Mouse (Mus musculus) left cerebral cortex, postnatal 36 days (tissue): ENCODE measurements at regions not wholly inside any gene's neighbourhood (a gene's known extent, or its start where the extent isn't known, plus 50 kb on each side); places are given as distances from the start of the nearest gene placed in this dataset.

Experiments
- DNase-seq, 2 experiments: peaks; one replicate each; pipeline ENCODE4 v3.0.0; 2021 to 2022; ENCODE audit warnings: low spot score in 2 of 2, mixed read lengths in 1 of 2
- intact Hi-C: fragments of 180-260 bp; cut with DNase I; formaldehyde crosslinking; loops from one replicate; pipeline ENCODE4 v1.15.1; 2025

DNA sequence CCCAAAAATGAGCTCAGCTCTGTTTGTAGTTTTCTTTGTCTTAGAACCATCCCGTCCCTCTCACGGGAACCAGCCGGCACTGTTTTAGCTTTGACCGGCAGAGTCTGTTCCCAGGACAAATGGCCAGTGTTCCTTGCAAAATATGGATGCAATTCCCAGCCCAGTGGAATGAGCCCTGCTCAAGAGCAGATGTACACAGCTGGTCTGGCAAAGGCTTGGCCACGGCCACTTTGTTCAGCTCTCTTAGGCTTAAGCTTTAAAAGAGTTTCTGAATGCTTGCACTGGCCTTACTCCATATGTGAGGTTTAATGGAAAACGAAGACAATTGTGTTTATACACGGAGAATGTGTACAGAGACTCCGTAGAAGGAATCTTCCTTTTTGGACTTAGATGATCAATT, 162.2 kb downstream of the Ankrd50 start:
- no peak for DNase-seq
- intact Hi-C loops, result no loop called here

GRCm38 (mm10) chr3:38321620-38322019, 163.0 kb downstream of the Ankrd50 start:
- no peak for DNase-seq
- intact Hi-C loops, result no loop called here

DNA sequence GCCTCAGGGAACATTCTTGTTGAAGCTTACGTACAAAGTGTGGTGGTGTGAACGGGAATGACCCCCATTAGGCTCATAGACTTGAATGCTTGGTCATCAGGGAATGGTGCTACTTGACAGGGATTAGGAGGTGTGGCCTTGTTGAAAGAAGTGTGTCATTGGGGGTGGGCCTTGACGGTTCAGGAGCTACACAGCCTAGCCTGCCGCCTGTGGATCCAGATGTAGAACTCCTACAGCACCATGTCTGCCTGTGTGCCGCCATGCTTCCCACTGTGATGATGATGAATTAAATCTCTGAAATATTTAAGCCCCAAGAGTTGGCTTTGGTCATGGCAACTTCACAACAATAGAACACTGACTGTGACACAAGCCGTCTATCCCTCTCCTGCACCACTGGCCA, 163.6 kb downstream of the Ankrd50 start:
- intact Hi-C loops, result no loop called here
- no peak for DNase-seq

DNA sequence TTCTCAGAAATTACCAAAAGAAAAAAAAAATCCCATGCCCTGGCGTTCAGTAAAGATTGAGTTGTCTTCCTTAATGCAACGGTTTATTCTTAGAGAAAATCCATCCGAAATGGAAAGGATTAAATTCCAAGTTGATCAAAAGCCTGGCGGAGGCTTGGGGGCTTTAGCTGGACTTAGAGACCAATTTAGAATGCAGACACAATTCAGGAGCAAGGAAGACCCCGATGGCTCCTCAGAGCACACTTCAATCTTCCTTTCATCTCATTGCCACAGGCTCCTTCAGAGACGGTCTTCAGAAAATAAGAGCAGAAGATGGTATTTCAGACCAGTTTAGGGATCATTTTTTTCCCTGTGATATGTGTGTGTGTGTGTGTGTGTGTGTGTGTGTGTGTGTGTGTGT, 171.8 kb downstream of the Ankrd50 start:
- intact Hi-C loops, result no loop called here
- DNase-seq, result no peak

DNA sequence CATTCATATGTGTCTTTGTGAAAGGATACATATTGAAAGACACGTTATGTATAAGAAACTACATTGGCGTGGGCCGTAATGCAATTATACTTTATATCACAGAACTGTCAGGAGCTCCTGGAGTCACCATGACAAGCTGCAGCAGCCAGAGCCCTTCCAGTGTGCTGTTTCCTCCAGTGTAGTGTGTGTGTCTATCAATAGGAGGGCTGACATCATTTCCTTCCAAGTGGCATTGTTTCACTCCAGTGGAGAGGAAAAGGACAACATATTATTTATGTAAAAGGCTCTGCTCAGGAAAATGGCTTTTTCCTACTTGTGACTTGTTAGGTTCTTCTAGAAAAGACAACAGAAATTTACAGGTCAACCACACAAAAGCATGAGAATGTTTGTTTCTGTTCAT, 172.5 kb downstream of the Ankrd50 start:
- no peak for DNase-seq
- intact Hi-C loops, result no loop called here

DNA sequence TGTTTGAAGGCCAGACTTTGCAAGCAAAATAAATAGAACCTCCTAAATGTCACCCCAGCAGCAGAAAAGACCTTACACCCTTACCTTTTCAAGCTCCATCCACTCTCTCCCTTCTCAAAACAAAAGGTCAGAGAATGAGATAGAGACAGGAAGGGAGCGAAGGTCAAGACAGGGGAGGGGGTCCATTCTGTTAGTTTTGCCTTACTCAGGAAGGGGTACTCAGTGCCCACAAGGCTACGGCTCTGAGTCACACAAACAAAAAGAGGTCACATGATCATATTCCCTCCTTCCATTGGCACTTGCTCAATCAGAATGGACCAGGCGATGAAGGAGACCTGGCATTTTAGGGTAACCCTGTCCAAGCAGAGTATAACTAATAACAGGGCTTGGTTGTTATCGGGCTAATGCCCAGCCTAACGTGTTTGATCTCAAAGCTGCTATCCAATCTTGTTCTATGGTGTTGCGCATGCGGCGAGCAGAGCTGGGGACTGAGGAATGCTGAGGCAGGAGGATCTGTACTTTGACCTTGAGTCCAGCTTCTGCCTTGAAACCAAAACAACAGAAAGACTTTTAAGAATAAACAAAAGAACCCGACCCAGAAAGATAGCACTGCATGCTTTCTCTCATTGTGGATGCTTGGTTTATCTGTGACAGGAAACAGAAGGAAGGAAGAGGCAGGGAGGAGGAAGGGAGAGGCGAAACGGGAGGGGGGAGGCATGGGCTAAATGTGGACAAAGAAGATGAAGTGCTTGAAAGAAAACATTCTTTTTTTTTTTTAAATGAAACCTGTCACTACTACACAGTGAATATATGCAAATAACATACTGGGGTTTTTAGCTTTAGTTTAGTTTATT, 184.5 kb downstream of the Ankrd50 start:
- intact Hi-C loops, result no loop called here
- DNase-seq, result no peak

GRCm38 (mm10) chr3:38299236-38299897, 185.3 kb downstream of the Ankrd50 start:
- intact Hi-C loops, result no loop called here
- DNase-seq, result no peak

DNA sequence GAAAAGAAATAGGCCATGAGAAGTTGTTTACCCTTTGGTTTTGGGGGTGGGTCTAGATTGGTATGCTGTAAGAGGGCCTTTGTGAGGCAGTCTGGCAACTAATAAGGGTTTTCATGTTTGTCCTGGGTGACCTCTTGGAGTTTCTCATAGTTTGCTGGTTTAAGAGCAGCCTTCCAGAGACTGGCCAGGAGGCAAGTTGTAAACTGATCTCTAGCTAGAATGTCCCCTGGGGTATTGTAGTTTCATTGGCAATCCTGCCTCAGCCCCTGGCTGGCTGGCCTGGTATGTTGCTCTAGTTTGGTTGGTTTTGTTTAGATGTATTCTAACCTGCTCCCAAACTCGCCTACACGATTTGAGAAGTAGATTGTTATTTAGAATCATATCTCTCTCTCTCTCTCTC, 187.1 kb downstream of the Ankrd50 start:
- no peak for DNase-seq
- intact Hi-C loops, result no loop called here

DNA sequence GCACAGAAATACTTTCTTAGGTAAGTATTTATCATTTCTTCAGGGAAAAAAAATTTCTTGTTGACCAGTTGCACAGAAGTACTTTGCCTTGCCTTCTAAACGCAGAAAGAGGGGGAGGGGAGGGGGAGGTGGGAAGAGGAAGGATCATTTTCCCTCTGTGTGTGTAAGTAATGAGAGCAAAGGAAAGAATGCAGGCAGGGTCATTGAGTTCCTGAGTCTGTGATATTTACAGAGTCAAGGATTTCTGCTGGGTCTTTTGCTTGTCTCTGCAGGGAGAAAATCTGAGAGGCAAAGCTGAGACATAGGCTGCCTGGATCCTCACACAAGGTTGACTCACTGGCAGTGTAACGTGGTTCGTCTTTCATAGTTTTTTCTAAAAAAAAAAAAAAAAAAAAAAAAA, 195.6 kb downstream of the Ankrd50 start:
- no peak for DNase-seq
- intact Hi-C loops, result no loop called here

- intact Hi-C loops, result no loop called here
- DNase-seq, result no peak
These were observed 200.9 kb downstream of the Ankrd50 start for GRCm38 (mm10) chr3:38283687-38284124.

- DNase-seq, result no peak
- intact Hi-C loops, result no loop called here
These were observed 201.8 kb downstream of the Ankrd50 start for GRCm38 (mm10) chr3:38282891-38283290.

DNA sequence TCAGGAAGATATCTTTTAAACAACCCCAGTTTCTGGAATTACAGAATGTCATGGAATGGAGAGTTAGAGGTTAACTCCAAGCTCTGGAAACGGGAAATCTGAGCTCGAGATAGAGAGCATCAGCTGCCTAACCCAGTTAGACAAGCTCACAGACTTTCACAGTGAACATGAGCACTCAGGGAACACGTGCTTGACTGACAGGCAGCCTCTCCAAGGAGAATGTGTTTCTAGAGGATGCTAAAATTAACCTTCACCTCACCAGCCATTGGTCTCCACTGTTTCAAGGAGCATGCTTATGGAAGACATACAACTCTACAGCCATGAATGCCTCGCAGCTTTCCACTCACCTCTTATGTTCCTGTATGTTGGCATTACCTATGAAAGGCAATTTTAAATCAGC, 203.0 kb downstream of the Ankrd50 start:
- DNase-seq, result no peak
- intact Hi-C loops, result no loop called here

DNA sequence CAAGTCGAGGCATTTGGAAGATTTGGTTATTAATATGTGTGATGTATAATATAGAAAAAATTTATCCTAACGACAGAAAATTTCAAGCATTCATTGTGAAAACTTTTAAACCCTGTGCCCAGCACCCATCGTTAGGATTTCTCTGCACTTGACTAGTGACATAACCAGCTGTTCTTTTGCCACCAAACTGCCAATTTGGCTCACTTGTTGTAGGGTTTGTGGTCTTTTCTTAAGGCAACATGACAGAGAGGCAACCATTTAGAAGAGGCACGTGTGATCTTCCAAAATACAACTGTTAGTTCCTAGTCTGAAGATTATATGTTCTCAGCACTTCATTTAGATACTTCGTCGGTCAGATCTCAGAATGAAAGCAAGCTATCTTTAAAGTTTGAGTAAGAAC, 203.8 kb downstream of the Ankrd50 start:
- DNase-seq, result no peak
- intact Hi-C loops, result no loop called here

- no peak for DNase-seq
- intact Hi-C loops, result no loop called here
These were observed 204.5 kb downstream of the Ankrd50 start for GRCm38 (mm10) chr3:38280105-38280504.

- DNase-seq, result no peak
- intact Hi-C loops, result no loop called here
These were observed 207.6 kb downstream of the Ankrd50 start for GRCm38 (mm10) chr3:38276948-38277504.

- DNase-seq, result no peak
- intact Hi-C loops, result no loop called here
These were observed 209.3 kb downstream of the Ankrd50 start for GRCm38 (mm10) chr3:38275321-38275720.

GRCm38 (mm10) chr3:38270742-38271141, 213.9 kb downstream of the Ankrd50 start:
- no peak for DNase-seq
- intact Hi-C loops, result no loop called here

DNA sequence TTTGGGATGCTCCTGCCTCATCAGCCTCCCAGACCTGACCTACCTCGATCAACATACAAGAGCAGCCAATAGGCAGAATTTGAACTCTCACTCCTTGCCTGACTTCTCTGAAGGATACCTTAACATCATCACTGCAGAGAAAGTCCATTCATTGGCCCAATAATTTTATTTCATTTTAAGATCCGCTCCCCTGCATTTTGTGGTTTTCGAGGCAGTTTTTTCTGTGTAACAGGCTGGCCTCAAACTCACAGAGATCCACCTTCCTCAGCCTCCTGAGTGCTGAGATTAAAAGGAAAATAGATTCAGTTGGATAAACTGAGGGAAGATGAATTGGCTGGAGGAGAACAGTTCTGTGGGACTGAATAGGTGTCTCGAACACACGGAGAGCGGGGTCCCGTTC, 216.4 kb downstream of the Ankrd50 start:
- intact Hi-C loops, result no loop called here
- DNase-seq, result no peak

- DNase-seq, result no peak
- intact Hi-C loops, result no loop called here
These were observed 221.1 kb downstream of the Ankrd50 start for GRCm38 (mm10) chr3:38263261-38264141.
